Mouse (Mus musculus): Measurements from ENCODE around the gene Clpx. TPM values are rescaled to one million over a fixed set of nuclear protein-coding genes. Genes with fewer than 3 reads are reported as not detected.

Clpx gene
- 49.3 and 54.5 TPM in 2 replicates for polyA plus RNA-seq (2014; fragmentation: Nextera tagmentation; extraction: Ambion mirVana)

- Histone ChIP-seq H3K9ac (ENCODE audit: low read depth, low read length) (peak within 1 kb of the TSS; percentile 92), H3K4me2 (peak within 1 kb of the TSS; percentile 78), H3K27me3 (replicated peaks; ENCODE audit: control insufficient read depth, insufficient read depth, low read length) (no peaks in the 10 kb centered on the region), H3K36me3 (ENCODE audit: control insufficient read depth, insufficient read depth, low read length) (peaks cover 2% of the 10 kb centered on the region; the same call in 1 of the 2 replicates), H3K27ac (ENCODE audit: low read depth, low read length) (peak within 1 kb of the TSS; percentile 75), H3K4me1 (replicated peaks; ENCODE audit: control insufficient read depth, insufficient read depth, low read length) (peaks cover 7% of the 10 kb centered on the region), H3K9me3 (ENCODE audit: control insufficient read depth, low read length) (no peaks in the 10 kb centered on the region), H3K4me3 (ENCODE audit: low read depth, low read length) (peak within 1 kb of the TSS; percentile 96)
- DNase-seq (ENCODE audit: low spot score) (peak; percentile 96), ATAC-seq (replicated peaks; ENCODE audit: low FRiP score) (peak; percentile 97)
- WGBS: under 1% methylated on average over 71 of the region's 71 CpGs
These were observed at the start of gene Clpx for GRCm38 (mm10) chr9:65293973-65294715. Clpx (plus strand) TSS chr9:65294260.

GRCm38 (mm10) chr9:65247502-65248376 lies 46.3 kb upstream of the Clpx start:
- no peak overlapping the region for H3K9ac ChIP-seq (ENCODE audit: low read depth, low read length)
- no peaks in the 10 kb centered on the region for H3K27me3 ChIP-seq (replicated peaks; ENCODE audit: control insufficient read depth, insufficient read depth, low read length)
- WGBS: 66% methylated on average over 16 of the region's 16 CpGs
- no peak overlapping the region for H3K4me3 ChIP-seq (ENCODE audit: low read depth, low read length)
- no peaks in the 10 kb centered on the region for H3K36me3 ChIP-seq (ENCODE audit: control insufficient read depth, insufficient read depth, low read length)
- no peak overlapping the region for H3K27ac ChIP-seq (ENCODE audit: low read depth, low read length)
- no peaks in the 10 kb centered on the region for H3K9me3 ChIP-seq (ENCODE audit: control insufficient read depth, low read length)
- H3K4me2 ChIP-seq: no peak overlapping the region
- DNase-seq (ENCODE audit: low spot score) (no peak), ATAC-seq (replicated peaks; ENCODE audit: low FRiP score) (no peak)
- H3K4me1 ChIP-seq (replicated peaks; ENCODE audit: control insufficient read depth, insufficient read depth, low read length): peaks cover 3% of the 10 kb centered on the region; the same call in 1 of the 2 replicates

GRCm38 (mm10) chr9:65248377-65248690 lies 45.7 kb upstream of the Clpx start:
- no peak for DNase-seq (ENCODE audit: low spot score)
- no peak overlapping the region for H3K27ac ChIP-seq (ENCODE audit: low read depth, low read length)

GRCm38 (mm10) chr9:65252026-65252425 lies 42.0 kb upstream of the Clpx start:
- ATAC-seq (replicated peaks; ENCODE audit: low FRiP score) (no peak), DNase-seq (ENCODE audit: low spot score) (no peak)
- Histone ChIP-seq H3K9ac (ENCODE audit: low read depth, low read length) (no peak overlapping the region), H3K4me1 (replicated peaks; ENCODE audit: control insufficient read depth, insufficient read depth, low read length) (no peaks in the 10 kb centered on the region), H3K27ac (ENCODE audit: low read depth, low read length) (no peak overlapping the region), H3K4me2 (no peak overlapping the region), H3K9me3 (ENCODE audit: control insufficient read depth, low read length) (no peaks in the 10 kb centered on the region), H3K36me3 (ENCODE audit: control insufficient read depth, insufficient read depth, low read length) (no peaks in the 10 kb centered on the region), H3K27me3 (replicated peaks; ENCODE audit: control insufficient read depth, insufficient read depth, low read length) (no peaks in the 10 kb centered on the region), H3K4me3 (ENCODE audit: low read depth, low read length) (no peak overlapping the region)
- 83% methylated on average over 3 of the region's 3 CpGs for WGBS

More at GRCm38 (mm10) chr9:65248377-65248690, 45.7 kb upstream of the Clpx start:
- no peak overlapping the region for H3K4me2 ChIP-seq
- H3K9me3 ChIP-seq (ENCODE audit: control insufficient read depth, low read length): no peaks in the 10 kb centered on the region
- 82% methylated on average over 5 of the region's 5 CpGs for WGBS
- ATAC-seq (replicated peaks; ENCODE audit: low FRiP score): no peak
- peaks cover 3% of the 10 kb centered on the region; the same call in 1 of the 2 replicates for H3K4me1 ChIP-seq (replicated peaks; ENCODE audit: control insufficient read depth, insufficient read depth, low read length)
- no peaks in the 10 kb centered on the region for H3K36me3 ChIP-seq (ENCODE audit: control insufficient read depth, insufficient read depth, low read length)
- H3K27me3 ChIP-seq (replicated peaks; ENCODE audit: control insufficient read depth, insufficient read depth, low read length): no peaks in the 10 kb centered on the region
- H3K4me3 ChIP-seq (ENCODE audit: low read depth, low read length): no peak overlapping the region
- H3K9ac ChIP-seq (ENCODE audit: low read depth, low read length): no peak overlapping the region

- Histone ChIP-seq H3K9ac (ENCODE audit: low read depth, low read length) (no peak overlapping the region), H3K36me3 (ENCODE audit: control insufficient read depth, insufficient read depth, low read length) (no peaks in the 10 kb centered on the region), H3K4me3 (ENCODE audit: low read depth, low read length) (no peak overlapping the region), H3K9me3 (ENCODE audit: control insufficient read depth, low read length) (no peaks in the 10 kb centered on the region), H3K4me1 (replicated peaks; ENCODE audit: control insufficient read depth, insufficient read depth, low read length) (no peaks in the 10 kb centered on the region), H3K27ac (ENCODE audit: low read depth, low read length) (no peak overlapping the region), H3K4me2 (no peak overlapping the region), H3K27me3 (replicated peaks; ENCODE audit: control insufficient read depth, insufficient read depth, low read length) (no peaks in the 10 kb centered on the region)
- WGBS: 72% methylated on average over 11 of the region's 11 CpGs
- DNase-seq (ENCODE audit: low spot score) (no peak), ATAC-seq (replicated peaks; ENCODE audit: low FRiP score) (no peak)
These were observed 38.0 kb upstream of the Clpx start for GRCm38 (mm10) chr9:65255906-65256600.

- H3K27me3 ChIP-seq (replicated peaks; ENCODE audit: control insufficient read depth, insufficient read depth, low read length): no peaks in the 10 kb centered on the region
- H3K9ac ChIP-seq (ENCODE audit: low read depth, low read length): no peak overlapping the region
- H3K4me1 ChIP-seq (replicated peaks; ENCODE audit: control insufficient read depth, insufficient read depth, low read length): no peaks in the 10 kb centered on the region
- no peaks in the 10 kb centered on the region for H3K36me3 ChIP-seq (ENCODE audit: control insufficient read depth, insufficient read depth, low read length)
- no peaks in the 10 kb centered on the region for H3K9me3 ChIP-seq (ENCODE audit: control insufficient read depth, low read length)
- no peak overlapping the region for H3K27ac ChIP-seq (ENCODE audit: low read depth, low read length)
- no peak overlapping the region for H3K4me3 ChIP-seq (ENCODE audit: low read depth, low read length)
- 74% methylated on average over 9 of the region's 9 CpGs for WGBS
- H3K4me2 ChIP-seq: no peak overlapping the region
- DNase-seq (ENCODE audit: low spot score) (no peak), ATAC-seq (replicated peaks; ENCODE audit: low FRiP score) (no peak)
These were observed 36.7 kb upstream of the Clpx start for GRCm38 (mm10) chr9:65257218-65257910.

GRCm38 (mm10) chr9:65259366-65259765 lies 34.7 kb upstream of the Clpx start:
- Histone ChIP-seq H3K9ac (ENCODE audit: low read depth, low read length) (no peak overlapping the region), H3K27ac (ENCODE audit: low read depth, low read length) (no peak overlapping the region), H3K4me3 (ENCODE audit: low read depth, low read length) (no peak overlapping the region), H3K36me3 (ENCODE audit: control insufficient read depth, insufficient read depth, low read length) (no peaks in the 10 kb centered on the region), H3K9me3 (ENCODE audit: control insufficient read depth, low read length) (no peaks in the 10 kb centered on the region), H3K27me3 (replicated peaks; ENCODE audit: control insufficient read depth, insufficient read depth, low read length) (no peaks in the 10 kb centered on the region), H3K4me1 (replicated peaks; ENCODE audit: control insufficient read depth, insufficient read depth, low read length) (no peaks in the 10 kb centered on the region), H3K4me2 (no peak overlapping the region)
- DNase-seq (ENCODE audit: low spot score) (no peak), ATAC-seq (replicated peaks; ENCODE audit: low FRiP score) (no peak)
- WGBS: 73% methylated on average over 7 of the region's 7 CpGs

- DNase-seq (ENCODE audit: low spot score): no peak
- no peak overlapping the region for H3K4me3 ChIP-seq (ENCODE audit: low read depth, low read length)
- 77% methylated on average over 2 of the region's 2 CpGs for WGBS
- no peak overlapping the region for H3K4me2 ChIP-seq
- H3K9me3 ChIP-seq (ENCODE audit: control insufficient read depth, low read length): no peaks in the 10 kb centered on the region
- H3K4me1 ChIP-seq (replicated peaks; ENCODE audit: control insufficient read depth, insufficient read depth, low read length): no peaks in the 10 kb centered on the region
- no peak for ATAC-seq (replicated peaks; ENCODE audit: low FRiP score)
- no peak overlapping the region for H3K27ac ChIP-seq (ENCODE audit: low read depth, low read length)
- H3K9ac ChIP-seq (ENCODE audit: low read depth, low read length): no peak overlapping the region
- no peaks in the 10 kb centered on the region for H3K36me3 ChIP-seq (ENCODE audit: control insufficient read depth, insufficient read depth, low read length)
- no peaks in the 10 kb centered on the region for H3K27me3 ChIP-seq (replicated peaks; ENCODE audit: control insufficient read depth, insufficient read depth, low read length)
These were observed 32.3 kb upstream of the Clpx start for GRCm38 (mm10) chr9:65261591-65262230.

All from liver, embryonic 11.5 days (tissue).